Mouse (Mus musculus) bone marrow, adult 2 months (tissue): ENCODE data around the gene Hoxd13. TPM values are rescaled to one million over a fixed set of nuclear protein-coding genes. Genes with fewer than 3 reads are reported as not detected.
A peak's percentile ranks its signal among the peaks of the same experiment; 100 is the strongest.

ENCODE experiments used
- H3K27ac ChIP-seq: fragments of 200-500 bp; 2 replicates; pipeline ENCODE4 v1.5.1; 2012; ENCODE audit warnings: low read depth, mild to moderate bottlenecking, control low read depth, inconsistent platforms, low read length; ENCODE audit not compliant: control insufficient read depth, poor library complexity, insufficient read depth
- H3K4me1 ChIP-seq: fragments of 200-500 bp; 2 replicates; pipeline ENCODE4 v1.6.1; 2011; ENCODE audit warnings: low read length; ENCODE audit not compliant: control insufficient read depth, insufficient read depth
- H3K4me3 ChIP-seq: fragments of 200-500 bp; replicated peaks from 2 replicates; pipeline ENCODE3; 2011; ENCODE audit warnings: mild to moderate bottlenecking, low read depth, low read length, control low read depth; ENCODE audit not compliant: control insufficient read depth
- CTCF ChIP-seq: fragments of 200-500 bp; IDR thresholded peaks from 2 replicates; pipeline ENCODE4 v1.5.1; 2011; ENCODE audit warnings: low read length, control low read depth; ENCODE audit not compliant: control insufficient read depth, insufficient read depth
- POLR2A ChIP-seq: fragments of 200-500 bp; IDR thresholded peaks from 2 replicates; pipeline ENCODE4 v1.6.1; 2011; ENCODE audit warnings: low read depth, mild to moderate bottlenecking, control low read depth, low read length, borderline replicate concordance; ENCODE audit not compliant: control insufficient read depth
- WGBS: fragments of 180-500 bp; shearing (Covaris S2); methylation state at CpG from one replicate; pipeline ENCODE4 v1.1.7; 2018; 5-methylcytosine and 5-hydroxymethylcytosine counted together
- polyA plus RNA-seq: library from polyadenylated mRNA; stranded (reverse); fragments of >200 nt; gene quantifications from 2 replicates; pipeline ENCODE4 v1.2.4, GENCODE M21; 2011; ENCODE audit warnings: low replicate concordance; ENCODE audit not compliant: missing spikeins, insufficient read depth, insufficient read length

Gene Hoxd13
- polyA plus RNA-seq, 1 experiment: 1.2 TPM

- TF ChIP-seq POLR2A (no peak), CTCF (no peak)
- 15% methylated on average over 17 of the region's 17 CpGs for WGBS
Measured at GRCm38 (mm10) chr2:74653781-74654535, 14.2 kb upstream of the Hoxd13 start.

GRCm38 (mm10) chr2:74654743-74655419 lies 13.2 kb upstream of the Hoxd13 start:
- H3K4me3 ChIP-seq: no peak overlapping the region
- 14% methylated on average over 20 of the region's 20 CpGs for WGBS

More at GRCm38 (mm10) chr2:74653781-74654535, 14.2 kb upstream of the Hoxd13 start:
- Histone ChIP-seq H3K27ac (no peak overlapping the region), H3K4me1 (no peaks in the 10 kb centered on the region; the same call in 1 of the 2 replicates), H3K4me3 (no peak overlapping the region)

GRCm38 (mm10) chr2:74655420-74655781 lies 12.7 kb upstream of the Hoxd13 start:
- TF ChIP-seq CTCF (peak; percentile 40; the same call in 1 of the 2 replicates), POLR2A (no peak)
- H3K4me3 ChIP-seq: no peak overlapping the region
- 7% methylated on average over 38 of the region's 47 CpGs for WGBS

More at GRCm38 (mm10) chr2:74654743-74655419, 13.2 kb upstream of the Hoxd13 start:
- Histone ChIP-seq H3K27ac (no peak overlapping the region), H3K4me1 (no peaks in the 10 kb centered on the region; the same call in 1 of the 2 replicates)
- TF ChIP-seq POLR2A (no peak), CTCF (no peak)

DNA sequence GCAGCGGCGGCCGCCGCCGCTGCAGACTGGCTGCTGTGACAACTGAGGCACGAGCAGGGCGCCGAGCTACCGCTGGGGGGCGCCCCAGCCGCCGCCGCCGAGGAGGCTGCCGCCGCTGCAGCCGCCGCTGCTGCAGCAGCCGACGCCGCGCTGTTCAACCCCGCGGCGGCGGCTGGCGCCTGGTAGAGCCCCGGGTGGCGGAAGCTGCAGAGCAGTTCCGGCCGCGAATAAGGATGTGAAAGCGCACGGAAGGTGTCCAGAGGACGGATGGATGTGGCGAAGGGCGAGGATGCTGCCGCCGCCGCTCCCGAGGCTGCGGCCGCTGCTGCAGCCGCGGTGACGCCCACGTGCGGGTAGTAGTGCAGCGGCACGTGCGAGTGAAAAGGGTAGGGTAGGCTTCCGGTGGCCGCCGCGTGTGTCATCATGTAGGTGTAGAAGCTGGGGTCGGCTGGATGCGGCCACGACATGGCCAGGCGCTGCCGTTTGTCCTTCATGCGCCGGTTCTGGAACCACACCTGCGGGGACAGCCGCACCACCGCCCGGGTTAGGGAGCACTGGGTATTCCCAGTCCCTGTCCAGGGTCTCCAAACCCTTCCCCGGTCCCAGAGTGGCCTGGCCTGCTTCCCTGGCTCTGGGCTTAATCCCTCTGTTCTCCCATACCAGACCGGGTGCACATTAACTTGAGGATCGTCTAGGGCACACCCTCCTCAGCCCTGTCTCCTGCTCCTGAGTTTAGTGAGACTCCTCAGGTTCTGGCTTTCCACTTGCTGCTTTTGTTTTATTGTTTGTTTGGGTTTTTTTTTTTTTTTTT lies 12.1 kb upstream of the Hoxd13 start:
- TF ChIP-seq CTCF: no peak
- H3K4me3 ChIP-seq: peak overlapping the region; percentile 24
- no peaks in the 10 kb centered on the region; the same call in 1 of the 2 replicates for H3K4me1 ChIP-seq
- H3K27ac ChIP-seq: no peak overlapping the region; the same call in 1 of the 2 replicates
- WGBS: 3% methylated on average over 67 of the region's 69 CpGs

More at GRCm38 (mm10) chr2:74655420-74655781, 12.7 kb upstream of the Hoxd13 start:
- no peak overlapping the region; the same call in 1 of the 2 replicates for H3K27ac ChIP-seq
- no peaks in the 10 kb centered on the region; the same call in 1 of the 2 replicates for H3K4me1 ChIP-seq

- Histone ChIP-seq H3K4me3 (no peak overlapping the region), H3K4me1 (no peaks in the 10 kb centered on the region; the same call in 1 of the 2 replicates), H3K27ac (no peak overlapping the region)
- TF ChIP-seq POLR2A: no peak
- 10% methylated on average over 4 of the region's 4 CpGs for WGBS
Measured at GRCm38 (mm10) chr2:74656632-74657021, 11.5 kb upstream of the Hoxd13 start.

GRCm38 (mm10) chr2:74657251-74658023 lies 10.7 kb upstream of the Hoxd13 start:
- Histone ChIP-seq H3K4me1 (no peaks in the 10 kb centered on the region; the same call in 1 of the 2 replicates), H3K27ac (no peak overlapping the region), H3K4me3 (no peak overlapping the region)
- WGBS: 4% methylated on average over 62 of the region's 62 CpGs
- TF ChIP-seq POLR2A: no peak
- TF ChIP-seq CTCF: no peak

- Histone ChIP-seq H3K4me1 (no peaks in the 10 kb centered on the region; the same call in 1 of the 2 replicates), H3K27ac (no peak overlapping the region), H3K4me3 (no peak overlapping the region)
- TF ChIP-seq CTCF (no peak), POLR2A (no peak)
- WGBS: 6% methylated on average over 15 of the region's 15 CpGs
Measured at GRCm38 (mm10) chr2:74658024-74658666, 10.0 kb upstream of the Hoxd13 start.
